Mouse (Mus musculus) embryonic stem cell, embryonic (primary cell): Measurements from ENCODE around the gene Fam78b.

ENCODE experiments used
- CTCF ChIA-PET, 4 experiments: fragments of 300-600 bp in 2 of 4; fragments of 350-600 bp in 2 of 4; sonication (Branson Sonifier 250); formaldehyde crosslinking; loops; one replicate each; lab custom pipeline; 2022; ENCODE audit warnings: inconsistent platforms in 2 of 4; lab: Charles Lee
- POLR2A ChIA-PET, 4 experiments: fragments of 300-600 bp in 2 of 4; fragments of 350-600 bp in 2 of 4; sonication (Branson Sonifier 250); formaldehyde crosslinking; loops; one replicate each; lab custom pipeline; 2022; ENCODE audit warnings: antibody characterized with exemption in 4 of 4, inconsistent platforms in 1 of 4; lab: Charles Lee

Gene Fam78b

GRCm38 (mm10) chr1:167022001-167022424 is 20.8 kb downstream of the Fam78b start:
- ChIA-PET CTCF (interaction anchor here in 1 of 4 experiments (0.6 kb wide), 2 partner anchors 11 to 88 kb away, joined by 3 to 4 read pairs; no protein-coding TSS in a partner anchor), POLR2A (interaction anchor here in 1 of 4 experiments (0.6 to 1.4 kb wide), 2 partner anchors 21 to 1074 kb away, joined by 3 read pairs; no protein-coding TSS in a partner anchor)

- CTCF ChIA-PET: interaction anchor here (0.6 to 1.2 kb wide), 6 partner anchors 10 to 906 kb away, joined by 3 to 4 read pairs (median 3); no protein-coding TSS in a partner anchor
- POLR2A ChIA-PET: interaction anchor here in 1 of 4 experiments (0.6 to 1.4 kb wide), 2 partner anchors 22 to 98 kb away, joined by 3 to 4 read pairs; no protein-coding TSS in a partner anchor
Observed at GRCm38 (mm10) chr1:167022541-167023121, 21.4 kb downstream of the Fam78b start.

DNA sequence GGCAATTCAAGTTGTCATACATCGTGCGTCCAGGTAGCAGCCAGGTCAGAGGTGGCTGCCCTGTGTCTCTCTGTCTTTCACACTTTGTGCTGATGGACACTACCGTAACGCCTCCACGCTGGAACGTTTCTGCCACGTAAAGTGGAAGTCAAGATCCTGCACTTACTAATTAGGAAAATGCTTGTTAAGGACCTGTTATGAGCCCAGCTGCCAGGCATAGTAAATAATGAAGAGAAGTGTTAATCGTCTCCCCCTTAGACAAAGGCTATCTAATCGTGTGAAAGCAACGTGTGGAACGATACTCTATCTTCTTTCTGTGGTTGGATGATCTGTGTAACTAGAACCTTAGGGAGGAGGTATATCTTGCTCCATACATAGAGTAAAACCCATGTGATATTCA is 22.6 kb downstream of the Fam78b start:
- POLR2A ChIA-PET: no interaction called here
- CTCF ChIA-PET: interaction anchor here in 1 of 4 experiments (1.2 kb wide), 1 partner anchor 11 kb away, joined by 3 read pairs; no protein-coding TSS in a partner anchor

DNA sequence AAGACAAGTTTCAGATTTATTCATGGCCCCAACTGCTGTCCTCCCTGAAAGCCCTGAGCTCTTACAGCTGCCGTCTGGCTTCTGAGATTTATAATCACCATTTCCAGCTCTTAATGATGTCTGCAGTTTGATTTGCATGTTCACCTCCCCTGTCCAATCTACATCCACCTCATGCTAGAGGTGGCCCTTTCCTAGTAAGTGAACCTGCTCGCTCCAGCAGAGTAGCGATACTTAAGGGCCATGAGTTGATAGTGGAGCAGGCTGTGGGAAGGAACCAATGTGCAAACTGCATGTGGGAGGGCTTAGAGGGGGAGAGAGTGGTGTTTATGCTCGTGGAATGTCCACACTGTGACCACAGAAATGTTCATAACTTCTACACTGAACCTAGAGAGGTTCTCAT is 23.7 kb downstream of the Fam78b start:
- CTCF ChIA-PET: no interaction called here
- POLR2A ChIA-PET: no interaction called here

- ChIA-PET CTCF (interaction anchor here in 1 of 4 experiments (1.2 kb wide), 1 partner anchor 10 kb away, joined by 4 read pairs; no protein-coding TSS in a partner anchor), POLR2A (interaction anchor here in 1 of 4 experiments (0.6 kb wide), 1 partner anchor 36 kb away, joined by 4 read pairs; no protein-coding TSS in a partner anchor)
Observed at GRCm38 (mm10) chr1:167032046-167032648, 30.9 kb downstream of the Fam78b start.

DNA sequence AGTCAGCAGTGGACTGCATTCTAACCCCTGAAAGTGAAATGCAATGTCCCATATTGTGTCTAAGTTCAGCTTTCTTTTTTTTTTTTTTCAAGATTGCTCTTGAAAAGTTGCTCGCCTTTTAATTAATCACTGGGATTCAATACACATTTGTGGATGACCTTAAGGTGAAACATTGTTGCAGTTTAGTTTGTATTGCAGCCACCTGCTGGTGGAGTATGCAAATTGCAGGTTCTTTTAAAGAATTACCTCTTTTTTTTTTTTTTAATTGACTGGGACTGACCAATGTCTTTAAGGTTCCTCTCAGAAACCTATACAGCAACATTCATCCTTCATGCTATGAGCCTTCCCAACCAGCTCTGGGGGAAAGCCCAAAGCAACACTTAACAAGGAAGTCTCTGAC is 33.2 kb downstream of the Fam78b start:
- CTCF ChIA-PET: interaction anchor here in 3 of 4 experiments (0.6 to 2.3 kb wide), 8 partner anchors 10 to 1121 kb away, joined by 3 to 6 read pairs (median 3); no protein-coding TSS in a partner anchor
- POLR2A ChIA-PET: no interaction called here

DNA sequence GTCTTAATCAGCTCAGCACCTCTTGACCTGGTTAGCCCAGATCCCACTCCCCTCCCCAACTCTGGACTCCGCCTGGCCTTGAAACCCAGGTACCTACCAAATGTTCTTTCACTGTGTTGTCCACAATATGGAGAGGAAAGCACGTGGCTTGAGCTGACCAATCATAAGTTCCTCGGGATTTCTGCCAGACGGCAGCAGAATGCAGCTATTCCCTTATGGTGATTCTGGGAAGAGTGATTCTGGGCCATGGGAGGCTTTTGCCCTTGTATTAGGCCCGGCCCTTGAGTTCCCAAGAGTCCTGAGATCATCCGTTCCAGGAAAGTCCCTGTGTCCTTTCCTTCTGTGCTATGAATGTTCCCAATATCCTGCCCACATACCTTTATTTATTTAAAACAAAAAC is 41.3 kb downstream of the Fam78b start:
- ChIA-PET CTCF (interaction anchor here in 1 of 4 experiments (0.6 kb wide), 1 partner anchor 16 kb away, joined by 7 read pairs; no protein-coding TSS in a partner anchor), POLR2A (no interaction called here)

DNA sequence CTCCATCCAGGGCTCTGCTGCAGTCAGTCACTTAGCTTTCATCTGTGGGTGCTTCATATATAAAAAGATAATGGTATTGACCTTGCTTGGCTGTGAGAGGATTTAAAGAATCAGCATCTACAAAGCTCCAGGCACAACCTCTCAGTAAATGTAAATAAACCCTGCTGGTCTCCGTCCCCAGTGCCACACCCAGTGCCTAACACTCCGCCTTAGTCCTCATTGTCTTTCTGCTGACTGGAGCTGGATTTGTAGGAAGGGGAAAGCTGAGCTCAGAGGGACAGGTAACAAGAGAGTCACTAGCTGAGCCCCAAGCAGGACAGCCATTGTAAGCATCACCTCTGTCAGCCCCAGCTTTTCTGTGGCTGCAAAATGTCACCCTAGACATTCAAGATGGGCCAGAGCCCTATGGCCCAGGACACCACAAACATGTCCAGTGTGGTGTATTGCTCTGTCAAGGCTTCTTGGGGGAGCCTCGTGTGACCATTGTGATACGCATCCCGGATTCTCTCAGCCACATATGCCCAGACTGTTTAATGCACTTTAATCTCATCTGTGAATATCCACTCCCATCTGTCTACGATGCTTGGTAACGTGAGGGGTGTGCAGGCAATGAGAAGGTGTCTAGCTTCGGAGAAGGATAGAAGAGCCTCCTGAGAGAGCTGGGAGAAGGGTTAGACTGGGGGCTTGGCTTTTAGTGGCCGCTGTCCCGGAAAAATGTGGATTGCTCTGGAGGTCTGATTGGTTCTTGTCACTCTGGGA is 45.1 kb downstream of the Fam78b start:
- POLR2A ChIA-PET: interaction anchor here in 3 of 4 experiments (0.6 to 2.2 kb wide), 5 partner anchors 11 to 1288 kb away, joined by 3 to 6 read pairs (median 4); no protein-coding TSS in a partner anchor

GRCm38 (mm10) chr1:167050859-167051258 is 49.6 kb downstream of the Fam78b start:
- CTCF ChIA-PET: no interaction called here
- POLR2A ChIA-PET: no interaction called here

More for the DNA sequence above, 45.1 kb downstream of the Fam78b start:
- CTCF ChIA-PET: interaction anchor here in 3 of 4 experiments (0.6 to 1.9 kb wide), 8 partner anchors 12 to 703 kb away, joined by 3 to 6 read pairs (median 4); no protein-coding TSS in a partner anchor

GRCm38 (mm10) chr1:167054029-167054428 is 52.8 kb downstream of the Fam78b start:
- ChIA-PET CTCF (no interaction called here), POLR2A (no interaction called here)

DNA sequence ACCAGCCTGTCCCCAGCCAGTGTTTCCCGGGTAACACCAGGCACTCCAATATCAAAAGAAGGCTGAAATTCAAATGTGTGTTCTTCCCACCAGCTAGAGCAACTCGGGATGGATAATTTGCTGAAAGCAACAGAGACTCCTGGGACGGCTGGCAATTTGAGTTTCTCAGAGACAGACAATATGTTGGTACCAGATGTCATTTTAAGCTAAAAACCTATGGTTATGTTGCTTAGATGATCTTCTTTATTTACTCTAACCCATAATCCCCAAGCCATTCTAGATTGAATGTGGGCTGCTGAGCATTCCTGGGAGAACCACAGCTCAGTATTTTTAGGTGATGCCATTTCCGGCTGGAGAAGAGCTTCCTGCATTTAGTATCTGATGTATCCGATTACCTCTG is 56.3 kb downstream of the Fam78b start:
- POLR2A ChIA-PET: interaction anchor here in 2 of 4 experiments (1.2 to 1.5 kb wide), 2 partner anchors 11 to 12 kb away, joined by 3 to 4 read pairs; no protein-coding TSS in a partner anchor
- CTCF ChIA-PET: interaction anchor here in 1 of 4 experiments (0.7 kb wide), 1 partner anchor 16 kb away, joined by 4 read pairs; no protein-coding TSS in a partner anchor

GRCm38 (mm10) chr1:167059550-167060285 is 58.5 kb downstream of the Fam78b start:
- ChIA-PET CTCF (interaction anchor here in 3 of 4 experiments (0.5 to 1.7 kb wide), 6 partner anchors 10 to 355 kb away, joined by 3 to 9 read pairs (median 4); no protein-coding TSS in a partner anchor), POLR2A (interaction anchor here in 2 of 4 experiments (0.6 to 1.6 kb wide), 3 partner anchors 10 to 288 kb away, joined by 3 to 6 read pairs (median 4); no protein-coding TSS in a partner anchor)

- ChIA-PET POLR2A (no interaction called here), CTCF (interaction anchor here in 1 of 4 experiments (0.6 kb wide), 1 partner anchor 282 kb away, joined by 4 read pairs; no protein-coding TSS in a partner anchor)
Observed at GRCm38 (mm10) chr1:167063971-167064370, 62.8 kb downstream of the Fam78b start.

DNA sequence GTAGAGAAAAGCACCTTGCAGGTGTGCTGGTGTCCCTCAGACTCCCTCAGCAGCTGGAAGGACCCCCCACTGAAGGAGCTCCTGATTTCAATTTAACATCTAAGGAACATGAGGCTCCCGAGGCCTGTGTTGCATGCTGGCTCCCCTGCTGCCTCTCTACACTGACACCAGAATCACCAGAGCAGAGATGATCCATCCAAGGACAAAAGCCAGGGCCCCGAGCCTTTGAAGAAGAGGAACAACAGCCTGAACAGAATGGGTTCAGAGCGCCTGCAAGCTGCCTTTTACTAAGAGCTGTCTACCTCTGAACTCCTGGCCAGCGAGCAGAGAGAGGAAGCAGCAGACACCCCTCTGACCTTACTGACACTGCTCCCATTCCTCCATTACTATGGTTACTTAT is 64.3 kb downstream of the Fam78b start:
- POLR2A ChIA-PET: no interaction called here
- CTCF ChIA-PET: interaction anchor here in 1 of 4 experiments (0.9 kb wide), 1 partner anchor 63 kb away, joined by 3 read pairs; no protein-coding TSS in a partner anchor

DNA sequence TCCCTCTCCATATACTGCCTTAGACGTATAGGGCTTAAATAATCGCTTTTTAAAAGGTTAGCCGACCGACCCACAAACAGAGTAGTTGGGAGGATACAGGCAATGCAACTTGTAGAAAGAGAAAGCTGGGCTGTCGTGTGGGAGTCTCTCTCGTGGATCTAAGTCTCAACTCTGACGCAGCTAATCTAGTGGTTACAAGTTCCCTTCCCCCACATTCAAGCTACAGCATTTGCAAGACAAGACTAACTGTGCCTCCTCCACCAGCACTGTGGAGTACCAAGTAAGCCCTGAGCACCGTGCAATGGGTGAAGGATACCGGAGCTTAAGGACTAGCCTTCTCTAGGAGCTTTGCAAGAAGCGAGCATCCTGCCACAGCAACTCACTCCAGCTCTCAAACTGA is 64.8 kb downstream of the Fam78b start:
- ChIA-PET CTCF (interaction anchor here in 2 of 4 experiments (0.7 to 0.9 kb wide), 2 partner anchors 64 to 146 kb away, joined by 3 read pairs; no protein-coding TSS in a partner anchor), POLR2A (no interaction called here)

DNA sequence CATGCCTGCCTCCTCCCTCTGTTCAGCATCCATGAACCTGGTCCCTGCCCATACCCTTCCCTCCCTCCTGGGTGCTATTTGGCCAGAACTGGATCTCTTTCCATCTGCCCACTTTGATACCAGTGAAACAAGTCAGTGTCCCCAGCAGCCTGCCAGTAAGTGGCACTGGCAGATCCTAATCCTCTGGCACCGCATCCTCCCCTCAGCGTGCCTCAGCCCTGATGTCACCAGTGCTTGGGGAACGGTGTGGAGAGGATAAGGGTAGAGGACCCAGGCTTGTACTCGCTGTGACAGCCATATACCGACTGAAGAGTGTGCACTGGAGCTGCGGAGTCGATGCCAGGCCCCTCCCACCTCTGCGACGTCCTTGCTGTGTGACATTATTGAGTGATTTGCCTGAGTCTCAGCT is 65.7 kb downstream of the Fam78b start:
- POLR2A ChIA-PET: no interaction called here

DNA sequence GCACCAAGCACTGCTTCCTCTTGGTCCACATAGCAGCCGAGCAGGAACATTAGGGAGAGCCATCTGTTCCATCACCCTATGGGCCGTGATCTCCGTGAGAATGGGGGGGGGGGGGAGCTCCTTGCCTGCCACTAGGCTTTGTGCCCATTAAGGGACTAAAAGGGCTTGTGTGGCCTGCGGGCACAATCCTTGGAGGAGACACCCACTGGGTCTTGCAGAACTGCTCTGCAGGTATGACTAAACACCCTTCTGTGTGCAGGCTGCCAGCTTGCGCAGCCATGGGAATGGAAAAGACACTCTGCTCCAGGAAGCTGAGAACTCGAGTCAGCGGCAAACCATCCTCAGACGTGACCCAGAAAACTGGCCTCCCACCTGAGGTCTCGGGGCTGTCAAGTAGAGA is 68.5 kb downstream of the Fam78b start:
- ChIA-PET CTCF (interaction anchor here in 3 of 4 experiments (0.5 to 1.1 kb wide), 4 partner anchors 9 to 280 kb away, joined by 3 to 9 read pairs (median 4); no protein-coding TSS in a partner anchor), POLR2A (interaction anchor here in 1 of 4 experiments (0.6 to 0.7 kb wide), 3 partner anchors 11 to 1457 kb away, joined by 4 read pairs; no protein-coding TSS in a partner anchor)

More for the DNA sequence above, 65.7 kb downstream of the Fam78b start:
- CTCF ChIA-PET: interaction anchor here in 1 of 4 experiments (0.8 kb wide), 1 partner anchor 270 kb away, joined by 3 read pairs; no protein-coding TSS in a partner anchor
